Mouse (Mus musculus) myocyte (in vitro differentiated cells): ENCODE results near the gene Samd15. TPM values are rescaled to one million over a fixed set of nuclear protein-coding genes. Genes with fewer than 3 reads are reported as not detected.

Experiments used
- H3K27me3 ChIP-seq: one replicate; pipeline ENCODE4 v1.6.1; 2011; ENCODE audit not compliant: control insufficient read depth, insufficient read depth, insufficient read length
- H3K36me3 ChIP-seq: one replicate; pipeline ENCODE4 v1.6.1; 2011; ENCODE audit not compliant: control insufficient read depth, insufficient read depth
- H3K4me2 ChIP-seq: one replicate; pipeline ENCODE4 v1.6.1; 2011; ENCODE audit warnings: low read depth, control low read depth
- H3K4me3 ChIP-seq: one replicate; pipeline ENCODE4 v1.5.1; 2011; ENCODE audit warnings: mild to moderate bottlenecking, control low read depth, moderate library complexity
- H3K79me2 ChIP-seq: one replicate; pipeline ENCODE4 v1.6.1; 2011; ENCODE audit not compliant: control insufficient read depth, insufficient read depth
- H3ac ChIP-seq: one replicate; pipeline ENCODE4 v1.6.1; 2011; ENCODE audit not compliant: control insufficient read depth, insufficient read length
- CEBPB ChIP-seq: IDR thresholded peaks from 2 replicates; pipeline ENCODE4 v1.6.1; 2011; ENCODE audit warnings: mild to moderate bottlenecking, moderate library complexity; ENCODE audit not compliant: poor library complexity, insufficient read depth, severe bottlenecking
- E2F4 ChIP-seq: IDR thresholded peaks from one replicate; pipeline ENCODE4 v1.6.1; 2011; ENCODE audit warnings: mild to moderate bottlenecking, control low read depth, moderate library complexity; ENCODE audit not compliant: insufficient read depth
- MAX ChIP-seq: IDR thresholded peaks from one replicate; pipeline ENCODE4 v1.6.1; 2011; ENCODE audit warnings: low read depth, mild to moderate bottlenecking, control low read depth
- MYOD1 ChIP-seq, 3 experiments: IDR thresholded peaks; one replicate each; pipeline ENCODE4 v1.6.1; 2011; ENCODE audit warnings: control low read depth in 2 of 3, low read depth in 2 of 3, mild to moderate bottlenecking in 2 of 3, moderate library complexity in 1 of 3; ENCODE audit not compliant: insufficient read length in 2 of 3, control insufficient read depth in 1 of 3
- MYOG ChIP-seq, 3 experiments: IDR thresholded peaks; one replicate each; pipeline ENCODE4 v1.6.1; 2011; ENCODE audit warnings: control low read depth in 2 of 3, low read depth in 2 of 3, mild to moderate bottlenecking in 2 of 3; ENCODE audit not compliant: insufficient read length in 2 of 3, control insufficient read depth in 1 of 3, insufficient read depth in 1 of 3
- POLR2A ChIP-seq: IDR thresholded peaks from one replicate; pipeline ENCODE4 v1.6.1; 2011; ENCODE audit warnings: low read depth, mild to moderate bottlenecking, control low read depth, moderate library complexity; ENCODE audit not compliant: insufficient read length
- POLR2AphosphoS2 ChIP-seq: IDR thresholded peaks from one replicate; pipeline ENCODE4 v1.6.1; 2011; ENCODE audit warnings: low read depth, control low read depth; ENCODE audit not compliant: insufficient read length
- REST ChIP-seq: IDR thresholded peaks from one replicate; pipeline ENCODE4 v1.6.1; 2011; ENCODE audit warnings: mild to moderate bottlenecking, control low read depth, moderate library complexity; ENCODE audit not compliant: insufficient read depth, insufficient read length
- SRF ChIP-seq: IDR thresholded peaks from one replicate; pipeline ENCODE4 v1.6.1; 2011; ENCODE audit warnings: low read depth; ENCODE audit not compliant: control insufficient read depth, insufficient read length
- TCF12 ChIP-seq: IDR thresholded peaks from one replicate; pipeline ENCODE4 v1.6.1; 2011; ENCODE audit warnings: mild to moderate bottlenecking, control low read depth; ENCODE audit not compliant: poor library complexity, insufficient read depth, severe bottlenecking
- TCF3 ChIP-seq: IDR thresholded peaks from one replicate; pipeline ENCODE4 v1.6.1; 2011; ENCODE audit warnings: low read depth, control low read depth; ENCODE audit not compliant: insufficient read length
- USF1 ChIP-seq: IDR thresholded peaks from one replicate; pipeline ENCODE4 v1.6.1; 2011; ENCODE audit warnings: low read depth, mild to moderate bottlenecking, control low read depth, moderate library complexity
- polyA plus RNA-seq: library from polyadenylated mRNA; unstranded; fragments of >200 nt; fragmentation: generic; extraction: Trizol; gene quantifications from one replicate; pipeline ENCODE4 v1.2.1, GENCODE M21; 2012; ENCODE audit warnings: missing spikeins

Gene Samd15
- polyA plus RNA-seq, 1 experiment: 0.29 TPM

- no peak within 1 kb of the TSS for H3ac ChIP-seq
- TF ChIP-seq TCF12 (no peak), REST (no peak), SRF (no peak), MYOD1 (IDR thresholded peaks at IDR 0.05; ENCODE audit: control insufficient read depth in 1 of 3, insufficient read length in 2 of 3, low read depth in 2 of 3) (no peak), USF1 (no peak), MYOG (IDR thresholded peaks at IDR 0.05; ENCODE audit: control insufficient read depth in 1 of 3, insufficient read depth in 1 of 3, insufficient read length in 2 of 3, low read depth in 2 of 3) (no peak), POLR2AphosphoS2 (no peak), TCF3 (no peak), POLR2A (no peak)
- H3K4me3 ChIP-seq: no peak within 1 kb of the TSS
- no peaks in the 10 kb centered on the region for H3K79me2 ChIP-seq
- H3K36me3 ChIP-seq: peaks cover 22% of the 10 kb centered on the region
- H3K27me3 ChIP-seq: no peaks in the 10 kb centered on the region
- no peak within 1 kb of the TSS for H3K4me2 ChIP-seq
Observed at GRCm38 (mm10) chr12:87238632-87239031, 39.1 kb downstream of the Samd15 start, which contains the start of gene Noxred1. Gene Noxred1 (minus strand): TSS chr12:87238732.

DNA sequence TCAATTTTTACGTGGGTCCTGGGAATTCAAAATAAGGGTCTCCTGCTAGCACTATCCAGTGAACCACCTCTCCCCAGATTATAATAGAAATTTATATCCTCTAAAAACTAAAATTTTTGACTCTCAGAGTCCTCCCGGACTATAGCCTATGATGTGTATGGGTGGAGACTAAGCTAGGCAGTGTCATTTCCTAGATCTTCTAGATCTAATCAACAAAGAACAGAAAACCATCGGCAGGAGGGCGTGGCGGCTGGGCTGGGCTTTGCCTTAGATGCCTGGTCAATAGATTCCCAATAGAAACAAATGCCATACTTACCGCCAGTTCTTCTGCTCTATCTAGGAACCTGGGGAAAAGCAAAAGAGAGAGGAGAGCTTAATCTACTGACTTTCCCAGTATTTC lies 50.6 kb downstream of the Samd15 start:
- H3K4me2 ChIP-seq: no peak overlapping the region
- H3K79me2 ChIP-seq: no peaks in the 10 kb centered on the region
- H3K27me3 ChIP-seq: no peaks in the 10 kb centered on the region
- no peak for TF ChIP-seq POLR2A
- no peak for TF ChIP-seq CEBPB
- no peak for TF ChIP-seq MYOG (IDR thresholded peaks at IDR 0.05; ENCODE audit: control insufficient read depth in 1 of 3, insufficient read depth in 1 of 3, insufficient read length in 2 of 3, low read depth in 2 of 3)
- TF ChIP-seq TCF3: no peak
- no peak for TF ChIP-seq MAX
- TF ChIP-seq USF1: no peak
- H3K36me3 ChIP-seq: peaks cover 60% of the 10 kb centered on the region
- H3K4me3 ChIP-seq: no peak overlapping the region
- no peak overlapping the region for H3ac ChIP-seq

DNA sequence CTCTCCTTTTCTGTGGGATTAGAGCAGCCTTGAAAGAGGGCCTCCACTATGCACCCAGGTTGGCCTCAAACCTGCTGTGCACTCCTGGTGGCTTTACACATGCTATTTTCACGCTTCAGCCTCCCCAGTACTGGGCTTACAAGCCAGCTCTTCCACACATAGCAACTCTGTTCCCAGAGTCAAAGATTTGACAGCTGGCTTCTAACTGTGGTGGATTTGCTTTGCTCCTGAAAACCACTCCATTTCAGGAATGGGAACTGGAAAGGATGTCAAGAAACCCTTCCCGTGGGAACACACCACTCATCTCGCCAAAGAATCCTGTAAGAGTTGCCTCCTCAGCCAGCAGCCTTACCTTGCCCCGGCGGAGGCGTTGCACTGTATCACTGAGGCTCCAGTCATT lies 54.4 kb downstream of the Samd15 start:
- TF ChIP-seq E2F4: no peak
- no peak for TF ChIP-seq REST
- no peak for TF ChIP-seq CEBPB
- no peak for TF ChIP-seq POLR2A
- no peaks in the 10 kb centered on the region for H3K79me2 ChIP-seq
- H3K4me2 ChIP-seq: no peak overlapping the region
- H3ac ChIP-seq: no peak overlapping the region
- no peaks in the 10 kb centered on the region for H3K27me3 ChIP-seq
- H3K36me3 ChIP-seq: peaks cover 57% of the 10 kb centered on the region
- no peak overlapping the region for H3K4me3 ChIP-seq

- Histone ChIP-seq H3K79me2 (no peaks in the 10 kb centered on the region), H3ac (no peak overlapping the region), H3K36me3 (peaks cover 47% of the 10 kb centered on the region), H3K4me3 (no peak overlapping the region), H3K27me3 (no peaks in the 10 kb centered on the region), H3K4me2 (no peak overlapping the region)
- no peak for TF ChIP-seq MAX
- no peak for TF ChIP-seq CEBPB
- TF ChIP-seq TCF3: no peak
- no peak for TF ChIP-seq POLR2AphosphoS2
- TF ChIP-seq USF1: no peak
- no peak for TF ChIP-seq MYOD1 (IDR thresholded peaks at IDR 0.05; ENCODE audit: control insufficient read depth in 1 of 3, insufficient read length in 2 of 3, low read depth in 2 of 3)
- TF ChIP-seq SRF: no peak
- TF ChIP-seq E2F4: no peak
- TF ChIP-seq POLR2A: no peak
Observed at GRCm38 (mm10) chr12:87256629-87257028, 57.1 kb downstream of the Samd15 start.

DNA sequence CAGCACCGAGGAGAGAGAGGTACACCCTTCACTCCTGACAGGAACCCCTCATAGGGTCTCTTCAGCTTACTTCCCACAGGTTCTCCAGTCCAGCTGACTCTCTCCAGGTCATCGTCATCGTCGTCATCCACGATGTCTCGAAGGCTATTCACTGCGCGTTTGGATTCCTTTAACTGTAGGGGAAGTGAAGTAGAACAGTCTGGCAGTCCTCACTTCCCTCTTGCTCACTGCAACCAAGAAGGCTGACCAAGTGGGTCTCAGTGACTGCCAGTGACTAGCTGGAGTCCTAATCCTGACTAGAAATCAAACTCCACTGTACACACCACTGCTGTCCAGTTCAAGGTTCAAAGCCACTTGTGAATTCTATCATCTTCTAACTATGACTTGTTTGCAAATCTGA lies 61.0 kb downstream of the Samd15 start:
- no peak for TF ChIP-seq SRF
- TF ChIP-seq POLR2A: no peak
- TF ChIP-seq CEBPB: no peak
- no peak for TF ChIP-seq POLR2AphosphoS2
- no peak for TF ChIP-seq MAX
- TF ChIP-seq REST: no peak
- no peak for TF ChIP-seq MYOD1 (IDR thresholded peaks at IDR 0.05; ENCODE audit: control insufficient read depth in 1 of 3, insufficient read length in 2 of 3, low read depth in 2 of 3)
- TF ChIP-seq USF1: no peak
- TF ChIP-seq MYOG (IDR thresholded peaks at IDR 0.05; ENCODE audit: control insufficient read depth in 1 of 3, insufficient read depth in 1 of 3, insufficient read length in 2 of 3, low read depth in 2 of 3): no peak
- TF ChIP-seq TCF3: no peak
- TF ChIP-seq E2F4: no peak
- TF ChIP-seq TCF12: no peak
- peaks cover 20% of the 10 kb centered on the region for H3K79me2 ChIP-seq

More for the DNA sequence above, 61.0 kb downstream of the Samd15 start:
- H3K27me3 ChIP-seq: no peaks in the 10 kb centered on the region
- H3K36me3 ChIP-seq: peaks cover 37% of the 10 kb centered on the region
- no peak overlapping the region for H3ac ChIP-seq
- no peak overlapping the region for H3K4me3 ChIP-seq
- H3K4me2 ChIP-seq: no peak overlapping the region

Other genes with a start within 250 kb of the Samd15 start
- 0.01 TPM for gene Zdhhc22, start 209.3 kb upstream of the Samd15 start, polyA plus RNA-seq
- gene Tmem63c, start 178.4 kb upstream of the Samd15 start, polyA plus RNA-seq: not detected
- 0.04 TPM for gene Ngb, start 97.2 kb upstream of the Samd15 start, polyA plus RNA-seq
- 44.3 TPM for gene Gstz1, start 52.6 kb upstream of the Samd15 start, polyA plus RNA-seq
- 11.1 TPM for gene Pomt2, start 51.8 kb upstream of the Samd15 start, polyA plus RNA-seq
- 2.1 TPM for gene Tmed8, start 731 bp downstream of the Samd15 start, polyA plus RNA-seq
- gene Noxred1, start 39.0 kb downstream of the Samd15 start, polyA plus RNA-seq: 0.13 TPM
- 16.4 TPM for gene Vipas39, start 66.5 kb downstream of the Samd15 start, polyA plus RNA-seq
- 148 TPM for gene Ahsa1, start 66.8 kb downstream of the Samd15 start, polyA plus RNA-seq
- 0.12 TPM for gene Ism2, start 100.0 kb downstream of the Samd15 start, polyA plus RNA-seq
- 43.4 TPM for gene Sptlc2, start 188.6 kb downstream of the Samd15 start, polyA plus RNA-seq
- 101 TPM for gene Slirp, start 244.2 kb downstream of the Samd15 start, polyA plus RNA-seq
- 9.3 TPM for gene Alkbh1, start 244.3 kb downstream of the Samd15 start, polyA plus RNA-seq